Mouse (Mus musculus): Measurements from ENCODE around the gene Olfr1309. TPM values are rescaled to one million over a fixed set of nuclear protein-coding genes. Genes with fewer than 3 reads are reported as not detected.
"Not testable (repeated sequence)": the region's sequence is repeated elsewhere in the genome, so short reads cannot be mapped to it uniquely, and the experiment has no call there.

Gene Olfr1309
- polyA plus RNA-seq (2015; fragmentation: Nextera tagmentation; extraction: Ambion mirVana), result not detected in 2 replicates

DNA sequence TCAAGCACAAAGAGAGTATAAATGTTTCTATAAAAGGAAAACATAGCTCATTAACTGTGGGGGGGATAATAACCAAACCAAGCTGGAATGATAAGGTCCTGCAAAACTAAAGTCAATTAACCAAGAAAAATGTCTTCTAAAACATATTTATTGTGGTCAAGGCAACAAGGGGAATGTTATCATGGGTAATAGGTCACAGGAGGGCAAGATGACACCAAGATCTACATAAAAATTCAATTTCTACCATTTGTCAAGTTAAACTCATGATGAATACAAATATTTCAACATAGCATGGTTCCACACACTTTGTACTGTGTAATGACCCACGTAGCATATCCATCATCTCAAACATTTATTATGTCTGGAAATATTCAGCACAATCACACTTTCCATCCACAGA is at the start of gene Olfr1309:
TSS of gene Olfr1309 (minus strand) at position 101 of the 400 bp plus-strand sequence.
- H3K4me2 ChIP-seq, result no peak within 1 kb of the TSS
- 61% methylated on average over 1 of the region's 1 CpGs for WGBS
- H3K4me1 ChIP-seq, result no peaks in the 10 kb centered on the region
- no peak for ATAC-seq (ENCODE audit: insufficient number of reproducible peaks, insufficient read depth, low FRiP score, low TSS enrichment, low read depth)
- no peaks in the 10 kb centered on the region for H3K9me3 ChIP-seq
- no peak within 1 kb of the TSS for H3K9ac ChIP-seq
- no peak within 1 kb of the TSS for H3K27ac ChIP-seq
- no peak within 1 kb of the TSS for H3K4me3 ChIP-seq
- H3K27me3 ChIP-seq, result no peaks in the 10 kb centered on the region
- H3K36me3 ChIP-seq, result no peaks in the 10 kb centered on the region

DNA sequence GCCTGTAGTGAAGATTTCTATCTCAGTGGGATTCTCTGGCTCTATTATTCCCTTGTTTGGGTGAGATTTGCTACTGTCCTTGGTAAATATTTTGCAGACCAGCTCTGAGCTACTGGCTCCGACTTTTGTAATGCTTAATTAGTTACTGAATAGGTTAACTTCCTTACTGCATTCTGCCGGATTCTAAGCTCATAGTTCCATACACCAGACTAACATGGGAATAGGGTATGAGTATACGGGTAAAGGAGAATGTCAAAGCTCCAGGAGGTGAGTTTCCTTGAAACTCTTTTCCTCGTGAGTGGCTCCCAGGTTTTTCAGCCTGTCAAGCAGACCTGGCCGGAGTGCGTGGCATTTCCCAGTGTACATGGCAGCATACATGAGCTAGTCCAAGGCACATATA is 36.9 kb upstream of the Olfr1309 start:
- H3K27ac ChIP-seq; H3K4me1 ChIP-seq; H3K36me3 ChIP-seq; ATAC-seq (ENCODE audit: insufficient number of reproducible peaks, insufficient read depth, low FRiP score, low TSS enrichment, low read depth); H3K9ac ChIP-seq; H3K4me2 ChIP-seq; H3K4me3 ChIP-seq; H3K27me3 ChIP-seq; H3K9me3 ChIP-seq: not testable (repeated sequence)
- 58% methylated on average over 6 of the region's 6 CpGs for WGBS

DNA sequence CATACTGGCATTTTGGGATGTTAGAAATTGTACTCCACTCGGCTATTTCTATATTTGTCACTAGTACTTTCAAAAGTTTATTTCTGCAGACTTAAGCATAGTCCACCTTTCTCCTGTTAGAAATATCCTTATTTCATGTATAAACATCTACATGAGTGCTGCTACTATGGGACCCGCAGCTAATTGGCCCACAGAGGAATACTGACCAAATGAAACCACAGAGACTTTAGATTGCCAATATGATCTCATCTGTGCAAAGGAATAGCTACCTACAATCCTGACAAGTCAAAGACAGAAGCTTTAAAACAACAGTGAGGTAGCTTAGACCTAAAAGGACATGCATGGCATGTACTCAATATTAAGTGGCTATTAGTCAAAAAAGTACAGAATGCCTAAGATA is 34.2 kb upstream of the Olfr1309 start, which contains the start of gene Olfr1311:
TSS of gene Olfr1311 (minus strand) at position 101 of the 400 bp plus-strand sequence.
- H3K4me3 ChIP-seq, result no peak within 1 kb of the TSS
- no peaks in the 10 kb centered on the region for H3K4me1 ChIP-seq
- H3K36me3 ChIP-seq, result no peaks in the 10 kb centered on the region
- ATAC-seq (ENCODE audit: insufficient number of reproducible peaks, insufficient read depth, low FRiP score, low TSS enrichment, low read depth), result no peak
- no peaks in the 10 kb centered on the region for H3K9me3 ChIP-seq
- 91% methylated on average over 2 of the region's 2 CpGs for WGBS
- no peak within 1 kb of the TSS for H3K9ac ChIP-seq
- H3K27me3 ChIP-seq, result no peaks in the 10 kb centered on the region
- no peak within 1 kb of the TSS for H3K27ac ChIP-seq
- H3K4me2 ChIP-seq, result no peak within 1 kb of the TSS

GRCm38 (mm10) chr2:112014900-112015299 is 24.8 kb upstream of the Olfr1309 start:
- H3K9ac ChIP-seq, result no peak overlapping the region
- H3K4me2 ChIP-seq, result no peak overlapping the region
- no peak overlapping the region for H3K4me3 ChIP-seq
- no peaks in the 10 kb centered on the region for H3K27me3 ChIP-seq
- no peaks in the 10 kb centered on the region for H3K9me3 ChIP-seq
- no peak overlapping the region for H3K27ac ChIP-seq
- WGBS, result 71% methylated on average over 3 of the region's 3 CpGs
- H3K4me1 ChIP-seq, result no peaks in the 10 kb centered on the region
- no peaks in the 10 kb centered on the region for H3K36me3 ChIP-seq
- no peak for ATAC-seq (ENCODE audit: insufficient number of reproducible peaks, insufficient read depth, low FRiP score, low TSS enrichment, low read depth)

GRCm38 (mm10) chr2:112012608-112013007 is 22.5 kb upstream of the Olfr1309 start, which contains the start of gene Olfr1310:
Gene Olfr1310, minus strand, starts transcription at chr2:112012708.
- Histone ChIP-seq H3K4me2 (no peak within 1 kb of the TSS), H3K27ac (no peak within 1 kb of the TSS), H3K9me3 (no peaks in the 10 kb centered on the region), H3K27me3 (no peaks in the 10 kb centered on the region), H3K4me1 (no peaks in the 10 kb centered on the region), H3K9ac (no peak within 1 kb of the TSS), H3K36me3 (no peaks in the 10 kb centered on the region), H3K4me3 (no peak within 1 kb of the TSS)
- no peak for ATAC-seq (ENCODE audit: insufficient number of reproducible peaks, insufficient read depth, low FRiP score, low TSS enrichment, low read depth)

DNA sequence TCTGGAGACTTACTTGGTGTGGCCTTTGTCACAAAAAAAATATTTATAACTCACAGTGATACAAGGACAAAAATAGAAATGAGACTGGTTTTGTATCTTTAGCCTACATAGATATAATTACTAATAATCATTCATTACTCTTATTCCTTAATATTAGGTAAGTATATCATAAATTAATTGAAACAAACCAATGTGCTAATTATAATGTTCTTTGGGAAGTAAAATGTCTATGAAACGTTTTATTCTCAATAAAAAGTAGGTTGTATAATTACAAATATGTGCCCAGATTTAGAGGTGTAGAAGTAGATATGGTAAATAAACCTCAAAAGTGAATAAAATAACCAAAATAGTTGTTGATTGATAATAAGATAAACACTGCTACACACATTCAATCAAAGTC is 25.2 kb downstream of the Olfr1309 start, which contains the start of gene Olfr1308:
TSS of gene Olfr1308 (minus strand) at position 101 of the 400 bp plus-strand sequence.
- ATAC-seq (ENCODE audit: insufficient number of reproducible peaks, insufficient read depth, low FRiP score, low TSS enrichment, low read depth), result no peak
- H3K27me3 ChIP-seq, result no peaks in the 10 kb centered on the region
- no peaks in the 10 kb centered on the region for H3K36me3 ChIP-seq
- 48% methylated on average over 1 of the region's 1 CpGs for WGBS
- H3K9me3 ChIP-seq, result no peaks in the 10 kb centered on the region
- no peak within 1 kb of the TSS for H3K27ac ChIP-seq
- H3K9ac ChIP-seq, result no peak within 1 kb of the TSS
- H3K4me1 ChIP-seq, result no peaks in the 10 kb centered on the region
- no peak within 1 kb of the TSS for H3K4me3 ChIP-seq
- no peak within 1 kb of the TSS for H3K4me2 ChIP-seq

DNA sequence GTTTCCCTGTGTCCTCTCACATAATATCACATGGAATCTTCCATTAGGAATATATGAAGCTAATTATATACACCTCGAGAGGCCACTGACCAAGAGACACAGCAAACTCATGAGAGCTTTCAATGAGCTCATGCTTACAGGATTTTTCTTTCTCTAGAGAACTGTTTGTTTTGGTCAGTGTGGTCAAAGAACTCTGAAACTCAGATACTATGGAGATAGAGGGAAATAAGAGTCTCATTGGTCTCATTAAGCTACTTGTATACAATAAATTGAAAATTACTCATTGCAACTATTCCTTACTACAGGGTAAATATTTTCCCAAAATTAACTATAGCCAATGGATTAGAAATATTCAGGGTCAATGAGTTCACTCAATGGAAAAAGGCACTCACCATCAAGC is 40.7 kb downstream of the Olfr1309 start, which contains the start of gene Olfr1307:
TSS of gene Olfr1307 (minus strand) at position 101 of the 400 bp plus-strand sequence.
- ATAC-seq (ENCODE audit: insufficient number of reproducible peaks, insufficient read depth, low FRiP score, low TSS enrichment, low read depth), result no peak

More for the DNA sequence above, 40.7 kb downstream of the Olfr1309 start, which contains the start of gene Olfr1307:
- no peaks in the 10 kb centered on the region for H3K27me3 ChIP-seq
- no peak within 1 kb of the TSS for H3K27ac ChIP-seq
- no peak within 1 kb of the TSS for H3K9ac ChIP-seq
- H3K4me1 ChIP-seq, result no peaks in the 10 kb centered on the region
- H3K4me2 ChIP-seq, result no peak within 1 kb of the TSS
- H3K4me3 ChIP-seq, result no peak within 1 kb of the TSS
- H3K36me3 ChIP-seq, result no peaks in the 10 kb centered on the region
- no peaks in the 10 kb centered on the region for H3K9me3 ChIP-seq
- 86% methylated on average over 1 of the region's 1 CpGs for WGBS

Other genes starting within 250 kb of the Olfr1309 start
- gene Olfr1301, start 239.3 kb downstream of the Olfr1309 start, polyA plus RNA-seq (2015; fragmentation: Nextera tagmentation; extraction: Ambion mirVana), result not detected in 2 replicates
- not detected in 2 replicates for gene Olfr1302, start 212.9 kb downstream of the Olfr1309 start, polyA plus RNA-seq (2015; fragmentation: Nextera tagmentation; extraction: Ambion mirVana)
- not detected in 2 replicates for gene Olfr1303, start 169.9 kb downstream of the Olfr1309 start, polyA plus RNA-seq (2015; fragmentation: Nextera tagmentation; extraction: Ambion mirVana)
- gene Olfr1305, start 113.1 kb downstream of the Olfr1309 start, polyA plus RNA-seq (2015; fragmentation: Nextera tagmentation; extraction: Ambion mirVana), result not detected in 2 replicates
- not detected in 2 replicates for gene Olfr1306, start 74.0 kb downstream of the Olfr1309 start, polyA plus RNA-seq (2015; fragmentation: Nextera tagmentation; extraction: Ambion mirVana)
- not detected in 2 replicates for gene Olfr1307, start 40.8 kb downstream of the Olfr1309 start, polyA plus RNA-seq (2015; fragmentation: Nextera tagmentation; extraction: Ambion mirVana)
- gene Olfr1308, start 25.3 kb downstream of the Olfr1309 start, polyA plus RNA-seq (2015; fragmentation: Nextera tagmentation; extraction: Ambion mirVana), result not detected in 2 replicates
- not detected in 2 replicates for gene Olfr1310, start 22.4 kb upstream of the Olfr1309 start, polyA plus RNA-seq (2015; fragmentation: Nextera tagmentation; extraction: Ambion mirVana)
- not detected in 2 replicates for gene Olfr1311, start 34.1 kb upstream of the Olfr1309 start, polyA plus RNA-seq (2015; fragmentation: Nextera tagmentation; extraction: Ambion mirVana)
- not detected in 2 replicates for gene Olfr1312, start 60.0 kb upstream of the Olfr1309 start, polyA plus RNA-seq (2015; fragmentation: Nextera tagmentation; extraction: Ambion mirVana)
- gene Olfr1313, start 87.6 kb upstream of the Olfr1309 start, polyA plus RNA-seq (2015; fragmentation: Nextera tagmentation; extraction: Ambion mirVana), result not detected in 2 replicates
- not detected in 2 replicates for gene Olfr1314, start 106.5 kb upstream of the Olfr1309 start, polyA plus RNA-seq (2015; fragmentation: Nextera tagmentation; extraction: Ambion mirVana)
- not detected in 2 replicates for gene Olfr1315-ps1, start 125.2 kb upstream of the Olfr1309 start, polyA plus RNA-seq (2015; fragmentation: Nextera tagmentation; extraction: Ambion mirVana)
- gene Olfr1316, start 144.7 kb upstream of the Olfr1309 start, polyA plus RNA-seq (2015; fragmentation: Nextera tagmentation; extraction: Ambion mirVana), result not detected in 2 replicates
- not detected in 2 replicates for gene Olfr1317, start 150.0 kb upstream of the Olfr1309 start, polyA plus RNA-seq (2015; fragmentation: Nextera tagmentation; extraction: Ambion mirVana)
- gene Olfr1318, start 163.9 kb upstream of the Olfr1309 start, polyA plus RNA-seq (2015; fragmentation: Nextera tagmentation; extraction: Ambion mirVana), result not detected in 2 replicates
- 15.3 and 15.4 TPM in 2 replicates for gene Lpcat4, start 249.2 kb upstream of the Olfr1309 start, polyA plus RNA-seq (2015; fragmentation: Nextera tagmentation; extraction: Ambion mirVana)

Data from embryonic facial prominence, embryonic 13.5 days (tissue).